Mouse (Mus musculus) lung, adult 2 months (tissue): ENCODE measurements around the gene Sergef. TPM values are rescaled to one million over a fixed set of nuclear protein-coding genes. Genes with fewer than 3 reads are reported as not detected.

ENCODE experiments used
- DNase-seq: peaks from one replicate; pipeline ENCODE4 v3.0.0; 2022
- H3K4me1 ChIP-seq: fragments of 200-500 bp; 2 replicates; pipeline ENCODE4 v1.6.1; 2011; ENCODE audit warnings: low read length; ENCODE audit not compliant: control insufficient read depth, insufficient read depth
- H3K4me3 ChIP-seq: fragments of 200-500 bp; replicated peaks from 2 replicates; pipeline ENCODE3; 2011; ENCODE audit warnings: low read depth, mild to moderate bottlenecking, control low read depth, low read length; ENCODE audit errors: extremely low read depth
- CTCF ChIP-seq: fragments of 200-500 bp; IDR thresholded peaks from 2 replicates; pipeline ENCODE4 v1.5.1; 2011; ENCODE audit warnings: mild to moderate bottlenecking, low read length, control low read depth; ENCODE audit not compliant: insufficient read depth
- POLR2A ChIP-seq: fragments of 200-500 bp; IDR thresholded peaks from 2 replicates; pipeline ENCODE4 v1.6.1; 2011; ENCODE audit warnings: low read depth, mild to moderate bottlenecking, control low read depth, low read length, borderline replicate concordance; ENCODE audit errors: extremely low read depth
- WGBS: fragments of 180-500 bp; shearing (Covaris S2); methylation state at CpG from one replicate; pipeline ENCODE4 v1.1.7; 2018; 5-methylcytosine and 5-hydroxymethylcytosine counted together
- polyA plus RNA-seq: library from polyadenylated mRNA; depleted of rRNA; stranded (reverse); fragments of >200 nt; gene quantifications from 2 replicates; pipeline ENCODE4 v1.2.3, GENCODE M21; 2012

Sergef gene
- polyA plus RNA-seq, 1 experiment: 9.5 TPM

DNA sequence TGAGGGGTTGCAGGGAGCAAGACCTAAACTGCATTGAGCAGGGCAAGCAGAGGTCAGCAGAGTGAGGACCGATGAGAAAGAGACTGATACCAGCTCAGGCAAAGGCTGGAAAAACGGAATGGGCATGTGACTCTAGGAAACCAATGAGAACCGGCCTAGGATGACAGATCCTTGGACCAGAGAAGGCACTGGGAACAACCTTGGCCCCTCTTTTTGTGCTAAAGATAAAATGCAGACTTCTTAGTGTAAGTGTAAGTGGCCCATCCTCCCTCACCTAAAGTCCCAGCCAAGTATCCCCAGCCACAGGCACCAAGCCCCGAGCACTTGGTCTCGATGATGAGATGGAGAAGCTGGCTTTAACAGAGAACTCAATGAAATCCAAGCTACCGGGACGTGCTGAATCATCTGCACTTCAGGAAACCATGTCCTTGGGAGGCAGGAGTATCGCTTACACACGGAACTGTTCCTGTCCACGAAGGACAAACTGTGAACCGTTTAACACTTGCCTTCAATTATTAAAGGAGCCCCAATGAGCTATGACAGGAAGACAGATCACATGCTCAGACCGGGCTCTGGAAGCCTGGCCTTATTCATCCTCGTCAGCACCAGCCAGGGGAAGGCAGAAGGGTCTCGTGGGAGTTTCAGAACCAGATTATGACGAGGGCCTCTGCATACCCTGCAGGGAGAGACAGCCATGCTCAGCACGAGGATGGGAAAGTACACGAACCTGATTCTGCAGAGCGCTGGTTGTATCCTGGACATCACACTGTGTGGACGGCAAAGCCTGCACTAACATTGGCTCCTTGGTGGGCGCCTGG lies 87.5 kb downstream of the Sergef start:
- TF ChIP-seq POLR2A (no peak), CTCF (no peak)
- H3K4me1 ChIP-seq: no peaks in the 10 kb centered on the region
- 57% methylated on average over 20 of the region's 20 CpGs for WGBS
- H3K4me3 ChIP-seq: no peak overlapping the region
- DNase-seq: no peak

DNA sequence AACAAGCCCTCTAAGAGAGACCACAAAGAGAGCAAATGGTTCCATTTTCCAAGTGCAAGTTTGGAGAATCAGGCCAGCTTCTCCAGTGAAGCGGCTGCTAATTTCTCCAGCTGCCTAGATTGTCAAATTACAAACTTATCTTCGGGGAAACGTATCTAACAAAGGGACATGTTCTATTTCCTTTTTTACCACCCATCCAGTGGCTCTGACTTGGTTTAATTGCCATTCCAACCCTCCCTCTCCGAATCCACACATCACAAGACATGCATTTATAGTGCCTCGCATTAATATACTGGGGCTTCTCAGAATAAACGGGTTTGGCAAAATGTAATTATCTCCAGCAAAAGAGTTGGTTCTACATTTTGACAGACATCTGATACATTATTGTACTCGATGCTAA lies 88.4 kb downstream of the Sergef start:
- no peak for DNase-seq
- 88% methylated on average over 7 of the region's 7 CpGs for WGBS
- H3K4me3 ChIP-seq: no peak overlapping the region
- TF ChIP-seq POLR2A: no peak
- no peak for TF ChIP-seq CTCF
- peaks cover 3% of the 10 kb centered on the region; the same call in 1 of the 2 replicates for H3K4me1 ChIP-seq

DNA sequence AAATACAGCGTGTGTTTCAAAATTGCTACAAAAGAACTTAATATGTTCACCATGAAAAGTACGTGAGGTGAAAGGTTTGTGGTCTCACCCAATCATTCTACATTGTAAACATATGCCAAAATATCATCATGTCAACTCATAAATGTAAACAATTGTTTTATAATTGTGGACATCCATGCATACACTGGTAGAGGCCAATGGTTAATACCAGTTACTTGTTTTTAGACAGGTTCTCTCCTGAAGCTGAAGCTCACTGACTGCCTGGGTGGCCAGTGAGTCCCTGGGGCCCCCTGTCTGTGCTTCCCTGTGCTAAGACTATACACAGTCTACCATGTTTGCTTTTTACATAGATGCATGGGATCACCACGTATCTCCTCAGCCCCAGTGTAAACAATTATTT lies 91.5 kb downstream of the Sergef start:
- TF ChIP-seq CTCF (no peak), POLR2A (no peak)
- 72% methylated on average over 3 of the region's 3 CpGs for WGBS
- Histone ChIP-seq H3K4me3 (no peak overlapping the region), H3K4me1 (peaks cover 3% of the 10 kb centered on the region; the same call in 1 of the 2 replicates)
- DNase-seq: no peak

DNA sequence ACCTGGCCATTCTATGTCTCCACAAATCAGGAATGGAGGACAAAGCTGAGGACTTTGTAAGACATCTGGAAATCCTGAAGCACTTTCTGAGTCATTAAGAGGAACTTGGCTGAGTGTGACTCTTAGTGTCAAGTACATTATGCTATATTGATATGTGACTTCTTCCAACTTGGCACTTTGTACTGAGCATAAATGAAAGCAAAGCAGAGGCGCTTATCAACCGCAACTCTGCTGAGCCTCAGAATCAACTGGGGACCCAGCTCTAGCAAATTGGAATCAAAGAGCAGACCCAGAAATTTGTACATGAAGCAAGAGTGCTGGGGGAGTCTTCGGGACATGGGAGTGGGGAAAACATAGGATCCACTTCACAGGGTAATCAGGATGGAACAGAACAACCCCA lies 92.0 kb downstream of the Sergef start:
- 71% methylated on average over 3 of the region's 3 CpGs for WGBS
- no peak for DNase-seq
- H3K4me1 ChIP-seq: peaks cover 3% of the 10 kb centered on the region; the same call in 1 of the 2 replicates
- no peak overlapping the region for H3K4me3 ChIP-seq
- TF ChIP-seq POLR2A: no peak
- TF ChIP-seq CTCF: no peak

DNA sequence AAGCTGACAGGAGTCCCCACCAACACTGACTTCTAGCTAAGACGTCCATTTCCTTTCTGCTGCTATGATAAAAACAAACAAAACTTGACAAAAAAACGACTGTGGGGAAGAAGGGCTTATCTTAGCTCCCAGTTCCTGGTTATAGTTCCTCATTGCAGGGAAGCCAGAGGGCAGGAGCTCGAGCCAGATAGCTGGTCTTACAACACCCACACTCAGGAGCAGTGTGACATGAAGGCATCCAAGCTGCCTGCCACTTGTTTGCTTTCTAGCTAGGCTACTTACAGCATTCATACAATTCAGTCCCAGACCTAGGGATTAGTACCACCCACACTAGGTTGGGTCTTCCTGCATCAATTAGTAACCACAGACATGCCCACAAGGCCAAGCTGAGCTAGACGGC lies 93.1 kb downstream of the Sergef start:
- Histone ChIP-seq H3K4me1 (peaks cover 3% of the 10 kb centered on the region; the same call in 1 of the 2 replicates), H3K4me3 (no peak overlapping the region)
- no peak for DNase-seq
- no peak for TF ChIP-seq CTCF
- TF ChIP-seq POLR2A: no peak
- WGBS: 12% methylated on average over 4 of the region's 4 CpGs

DNA sequence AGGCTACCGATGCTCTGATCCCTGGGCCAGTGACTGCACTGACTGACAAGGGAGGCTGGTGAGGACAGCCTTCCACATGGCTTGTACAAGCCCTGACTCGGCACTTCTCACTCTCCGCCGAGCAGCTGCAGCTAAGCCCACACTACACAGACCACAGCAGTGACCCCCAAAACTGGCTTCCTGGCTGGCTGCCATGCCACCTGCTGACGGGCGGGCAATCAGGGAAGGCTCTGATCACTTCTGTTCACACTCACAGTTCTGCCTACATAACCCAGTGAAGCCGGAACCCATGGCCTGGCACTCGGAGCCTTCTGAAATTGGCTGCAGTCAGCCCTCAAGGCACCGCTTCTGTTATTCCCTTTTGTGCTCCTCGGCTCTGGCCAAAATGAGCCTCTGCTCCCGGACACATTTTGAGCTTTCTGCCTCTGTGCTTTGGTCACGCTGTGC lies 95.4 kb downstream of the Sergef start:
- no peak overlapping the region for H3K4me3 ChIP-seq
- TF ChIP-seq POLR2A (no peak), CTCF (no peak)
- WGBS: 74% methylated on average over 12 of the region's 12 CpGs
- peaks cover 3% of the 10 kb centered on the region; the same call in 1 of the 2 replicates for H3K4me1 ChIP-seq
- no peak for DNase-seq

DNA sequence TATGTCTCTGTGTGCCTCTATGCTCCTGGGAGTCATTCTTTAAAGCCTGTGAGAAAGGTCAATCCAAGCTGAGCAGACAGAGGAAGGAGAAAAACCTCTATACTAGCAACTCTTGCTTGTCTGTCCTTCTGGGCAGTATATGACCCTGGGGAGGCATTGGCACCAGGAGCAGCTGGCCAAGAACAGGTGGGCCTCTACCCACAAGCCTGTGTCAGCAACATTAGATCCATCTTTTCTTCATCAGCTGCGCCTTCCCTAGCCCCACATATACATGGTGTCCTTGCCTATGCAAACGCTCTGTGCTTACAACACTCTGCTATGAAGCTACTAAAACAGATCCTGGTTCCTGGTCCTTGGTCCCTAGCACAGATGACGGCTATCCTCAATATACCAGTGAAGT lies 97.5 kb downstream of the Sergef start:
- TF ChIP-seq CTCF (no peak), POLR2A (no peak)
- Histone ChIP-seq H3K4me3 (no peak overlapping the region), H3K4me1 (peaks cover 3% of the 10 kb centered on the region; the same call in 1 of the 2 replicates)
- WGBS: 92% methylated on average over 3 of the region's 3 CpGs
- DNase-seq: no peak

DNA sequence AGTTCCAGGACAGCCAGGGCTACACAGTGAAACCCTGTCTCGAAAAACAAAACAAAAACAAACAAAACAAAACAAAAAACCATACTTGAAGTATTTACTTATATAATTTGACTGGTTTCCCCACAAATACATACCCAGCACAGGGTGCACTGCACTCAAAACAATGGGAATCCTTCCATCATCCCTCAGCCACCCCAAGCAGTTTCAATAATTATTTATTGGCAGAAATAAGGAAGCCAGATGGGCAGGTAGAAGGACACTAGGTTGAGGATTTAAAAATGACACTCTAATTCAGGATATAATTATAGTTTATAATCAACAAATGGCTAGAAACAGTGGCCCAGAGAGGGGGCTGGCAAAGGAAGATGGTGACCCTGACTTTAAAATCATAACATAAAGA lies 99.0 kb downstream of the Sergef start:
- Histone ChIP-seq H3K4me3 (no peak overlapping the region), H3K4me1 (no peaks in the 10 kb centered on the region)
- TF ChIP-seq POLR2A (no peak), CTCF (no peak)
- no peak for DNase-seq
- 65% methylated on average over 1 of the region's 1 CpGs for WGBS

DNA sequence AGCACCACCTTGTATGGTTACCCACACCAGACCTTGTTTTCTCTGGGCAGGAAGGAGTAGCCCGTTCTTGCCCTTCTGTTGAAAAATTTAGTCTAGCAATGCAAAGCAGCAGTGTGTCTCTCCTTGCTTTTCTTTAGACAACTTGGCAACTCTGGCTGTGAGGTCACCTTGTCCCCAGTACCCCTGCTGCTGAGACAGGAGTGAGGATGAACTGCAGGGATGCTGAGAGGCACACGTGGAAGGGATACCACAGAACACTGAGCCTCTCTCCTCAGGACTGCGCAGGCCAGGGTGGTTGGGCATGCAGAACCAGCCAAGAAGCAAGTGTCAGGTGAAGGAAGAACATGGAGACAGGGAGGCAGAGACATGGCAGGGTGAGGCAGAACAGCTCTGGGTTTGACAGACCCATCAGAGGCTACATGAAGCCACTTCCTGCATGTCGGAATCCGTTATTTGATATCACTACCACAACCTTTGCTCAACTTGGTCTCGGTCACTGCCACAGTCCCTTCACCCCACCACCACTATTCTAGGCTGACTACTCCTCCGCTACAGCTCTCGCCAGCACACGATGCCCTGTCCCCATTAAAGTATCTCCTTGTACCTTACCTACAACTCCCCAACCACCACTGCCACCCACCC lies 103.0 kb downstream of the Sergef start:
- 86% methylated on average over 9 of the region's 9 CpGs for WGBS
- Histone ChIP-seq H3K4me1 (no peaks in the 10 kb centered on the region), H3K4me3 (no peak overlapping the region)
- TF ChIP-seq POLR2A: no peak
- no peak for TF ChIP-seq CTCF
- DNase-seq: no peak
